Mouse (Mus musculus) lung, postnatal 0 days (tissue): ENCODE measurements around the gene Slc9a9. TPM values are rescaled to one million over a fixed set of nuclear protein-coding genes. Genes with fewer than 3 reads are reported as not detected.

Source experiments
- ATAC-seq: fragments of 200-750 bp; cut with Nextera tagmentation; 2 replicates; pipeline ENCODE4 v1.8.0; 2017; ENCODE audit warnings: moderate library complexity
- DNase-seq: peaks from one replicate; pipeline ENCODE4 v3.0.0-alpha.2; 2016; ENCODE audit warnings: low spot score
- H3K27ac ChIP-seq: fragments of 300-500 bp; sonication (generic); 2 replicates; pipeline ENCODE4 v1.5.1; 2014; ENCODE audit warnings: antibody characterized with exemption, mild to moderate bottlenecking, low read length, mixed read lengths
- H3K27me3 ChIP-seq: fragments of 300-500 bp; sonication (generic); replicated peaks from 2 replicates; pipeline ENCODE4 v1.6.1; 2014; ENCODE audit warnings: low read length, mixed read lengths; ENCODE audit not compliant: insufficient read depth
- H3K36me3 ChIP-seq: fragments of 300-500 bp; sonication (generic); 2 replicates; pipeline ENCODE4 v1.6.1; 2014; ENCODE audit warnings: low read length, mixed read lengths; ENCODE audit not compliant: insufficient read depth
- H3K4me1 ChIP-seq: fragments of 300-500 bp; sonication (generic); 2 replicates; pipeline ENCODE4 v1.6.1; 2014; ENCODE audit warnings: antibody characterized with exemption, low read depth, low read length, mixed read lengths; ENCODE audit not compliant: insufficient read depth
- H3K4me2 ChIP-seq: fragments of 300-500 bp; sonication (generic); replicated peaks from 2 replicates; pipeline ENCODE4 v1.6.1; 2014; ENCODE audit warnings: low read depth, mild to moderate bottlenecking, low read length, moderate library complexity, mixed read lengths
- H3K4me3 ChIP-seq: fragments of 300-500 bp; sonication (generic); 2 replicates; pipeline ENCODE4 v1.5.1; 2014; ENCODE audit warnings: low read depth, low read length
- H3K9ac ChIP-seq: fragments of 300-500 bp; sonication (generic); replicated peaks from 2 replicates; pipeline ENCODE4 v1.6.1; 2014; ENCODE audit warnings: low read depth, mild to moderate bottlenecking
- H3K9me3 ChIP-seq: fragments of 300-500 bp; sonication (generic); 2 replicates; pipeline ENCODE4 v1.6.1; 2016; ENCODE audit warnings: low read length, mixed read lengths
- CTCF ChIP-seq: IDR thresholded peaks from 2 replicates; pipeline ENCODE4 v1.5.1; 2016; ENCODE audit warnings: antibody characterized with exemption, mild to moderate bottlenecking
- EP300 ChIP-seq: IDR thresholded peaks from 2 replicates; pipeline ENCODE4 v1.6.1; 2016; ENCODE audit warnings: antibody characterized with exemption, mild to moderate bottlenecking, control low read depth
- WGBS: fragments of 180-500 bp; shearing (Covaris S2); extraction: QIAGEN DNeasy Blood & Tissue Kit; methylation state at CpG from one replicate; pipeline ENCODE4 v1.1.7; 2014; 5-methylcytosine and 5-hydroxymethylcytosine counted together
- polyA plus RNA-seq: library from polyadenylated mRNA; unstranded; fragments of >200 nt; fragmentation: Nextera tagmentation; extraction: Ambion mirVana; gene quantifications from 2 replicates; pipeline ENCODE4 v1.2.1, GENCODE M21; 2015

The Slc9a9 gene
- polyA plus RNA-seq, 1 experiment from 2014 or later, result 3.7 TPM

GRCm38 (mm10) chr9:94687203-94687859 lies 17.6 kb downstream of the Slc9a9 start:
- no peaks in the 10 kb centered on the region for H3K9me3 ChIP-seq
- H3K36me3 ChIP-seq, result no peaks in the 10 kb centered on the region
- H3K9ac ChIP-seq, result no peak overlapping the region
- H3K27ac ChIP-seq, result no peak overlapping the region
- no peak overlapping the region for H3K4me2 ChIP-seq
- no peak overlapping the region for H3K4me3 ChIP-seq
- no peak for DNase-seq
- TF ChIP-seq EP300 (no peak), CTCF (no peak)
- no peak for ATAC-seq
- WGBS, result 94% methylated on average over 1 of the region's 1 CpGs
- H3K4me1 ChIP-seq, result no peaks in the 10 kb centered on the region
- no peaks in the 10 kb centered on the region for H3K27me3 ChIP-seq

DNA sequence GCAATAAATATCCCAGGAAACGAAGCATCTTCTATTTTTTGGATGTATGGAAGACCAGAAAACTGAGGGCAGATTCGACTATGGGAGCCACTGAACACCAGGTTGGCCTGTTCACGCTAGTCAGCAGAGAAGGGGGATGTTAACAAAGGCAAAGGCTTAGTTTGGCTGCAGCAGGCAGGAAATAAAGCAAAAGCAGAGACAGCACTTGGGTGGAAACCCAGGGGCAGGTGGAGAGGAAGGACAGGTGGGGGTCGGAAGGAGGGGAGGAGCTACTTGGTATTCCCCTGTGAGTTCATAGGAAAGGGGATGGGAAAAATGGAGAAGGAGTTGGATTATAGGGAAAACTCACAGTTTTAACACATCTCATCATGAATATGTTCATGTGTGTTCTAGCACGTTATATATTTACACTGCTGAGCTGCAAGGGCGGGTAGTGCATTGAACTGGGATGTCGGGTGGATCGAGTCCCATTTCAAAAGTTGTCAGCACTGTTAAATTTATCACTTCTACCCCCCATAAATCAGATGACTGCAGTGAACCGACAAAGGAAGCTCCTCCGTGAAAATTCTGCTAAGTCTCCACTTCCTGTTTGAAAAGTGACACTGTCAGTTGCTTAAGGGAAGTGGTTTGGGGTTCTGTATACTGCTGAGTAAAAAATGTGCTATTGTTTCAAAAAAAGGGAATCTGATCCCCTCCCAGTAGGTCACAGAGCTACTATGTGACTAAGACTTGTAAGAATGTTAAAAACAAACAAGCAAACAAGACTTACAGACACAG lies 21.8 kb downstream of the Slc9a9 start:
- ATAC-seq (peak; percentile 55), DNase-seq (peak; percentile 52)
- Histone ChIP-seq H3K4me2 (no peak overlapping the region), H3K27me3 (no peaks in the 10 kb centered on the region), H3K4me3 (no peak overlapping the region), H3K27ac (no peak overlapping the region), H3K4me1 (no peaks in the 10 kb centered on the region), H3K9me3 (no peaks in the 10 kb centered on the region), H3K9ac (no peak overlapping the region), H3K36me3 (no peaks in the 10 kb centered on the region)
- WGBS, result 27% methylated on average over 10 of the region's 10 CpGs
- TF ChIP-seq CTCF (no peak), EP300 (no peak)

- Histone ChIP-seq H3K4me2 (no peak overlapping the region), H3K36me3 (no peaks in the 10 kb centered on the region), H3K4me1 (no peaks in the 10 kb centered on the region), H3K9me3 (no peaks in the 10 kb centered on the region), H3K27ac (no peak overlapping the region), H3K27me3 (no peaks in the 10 kb centered on the region), H3K9ac (no peak overlapping the region), H3K4me3 (no peak overlapping the region)
- ATAC-seq (no peak), DNase-seq (no peak)
- TF ChIP-seq EP300 (no peak), CTCF (no peak)
- 8% methylated on average over 7 of the region's 7 CpGs for WGBS
Observed at GRCm38 (mm10) chr9:94692122-94692521, 22.4 kb downstream of the Slc9a9 start.

GRCm38 (mm10) chr9:94694243-94694642 lies 24.5 kb downstream of the Slc9a9 start:
- Histone ChIP-seq H3K9me3 (no peaks in the 10 kb centered on the region), H3K9ac (no peak overlapping the region), H3K4me2 (no peak overlapping the region), H3K36me3 (no peaks in the 10 kb centered on the region), H3K4me1 (no peaks in the 10 kb centered on the region), H3K4me3 (no peak overlapping the region), H3K27me3 (no peaks in the 10 kb centered on the region), H3K27ac (no peak overlapping the region)
- WGBS, result 85% methylated on average over 4 of the region's 4 CpGs
- no peak for TF ChIP-seq CTCF
- no peak for TF ChIP-seq EP300
- ATAC-seq (no peak), DNase-seq (no peak)

GRCm38 (mm10) chr9:94694983-94695382 lies 25.3 kb downstream of the Slc9a9 start:
- Histone ChIP-seq H3K9me3 (no peaks in the 10 kb centered on the region), H3K27me3 (no peaks in the 10 kb centered on the region), H3K27ac (no peak overlapping the region), H3K4me2 (no peak overlapping the region), H3K4me3 (no peak overlapping the region), H3K4me1 (no peaks in the 10 kb centered on the region), H3K9ac (no peak overlapping the region), H3K36me3 (no peaks in the 10 kb centered on the region)
- 70% methylated on average over 3 of the region's 3 CpGs for WGBS
- ATAC-seq (no peak), DNase-seq (no peak)
- no peak for TF ChIP-seq EP300
- no peak for TF ChIP-seq CTCF

- peak; percentile 71 for ATAC-seq
- 19% methylated on average over 9 of the region's 9 CpGs for WGBS
- 0 out of 2 replicates have a peak overlapping the region, but pooled peaks have one; percentile 23 for H3K4me2 ChIP-seq
Observed at GRCm38 (mm10) chr9:94696539-94697079, 26.9 kb downstream of the Slc9a9 start.

More at GRCm38 (mm10) chr9:94696539-94697079, 26.9 kb downstream of the Slc9a9 start:
- Histone ChIP-seq H3K9me3 (no peaks in the 10 kb centered on the region), H3K9ac (no peak overlapping the region), H3K4me3 (no peak overlapping the region), H3K4me1 (no peaks in the 10 kb centered on the region), H3K27me3 (no peaks in the 10 kb centered on the region), H3K36me3 (no peaks in the 10 kb centered on the region), H3K27ac (no peak overlapping the region)
- TF ChIP-seq CTCF (no peak), EP300 (no peak)
- peak; percentile 59 for DNase-seq
